Mouse (Mus musculus): ENCODE measurements around the gene Slc28a3. TPM values are rescaled to one million over a fixed set of nuclear protein-coding genes. Genes with fewer than 3 reads are reported as not detected.

The Slc28a3 gene
- total RNA-seq, 2 experiments from 2014 or later: not detected

GRCm38 (mm10) chr13:58588655-58589516 is 21.8 kb downstream of the Slc28a3 start:
- intact Hi-C loops (cut with DNase I): loop anchor here (1.0 to 10.0 kb wide), 4 partner anchors 187 to 434 kb away; partner anchors contain the start of genes 2210016F16Rik, Hnrnpk, Idnk and Rmi1
- DNase-seq (ENCODE audit: extremely low spot score in 1 of 2, low spot score in 2 of 2): peak; percentile 45 to 62

- intact Hi-C loops (cut with DNase I): loop anchor here (5.0 to 10.0 kb wide), 3 partner anchors 186 to 433 kb away; partner anchors contain the start of genes 2210016F16Rik, Hnrnpk, Idnk and Rmi1
- DNase-seq (ENCODE audit: extremely low spot score in 1 of 2, low spot score in 2 of 2): no peak
Measured at GRCm38 (mm10) chr13:58587962-58588361, 22.7 kb downstream of the Slc28a3 start.

GRCm38 (mm10) chr13:58566181-58566580 is 44.5 kb downstream of the Slc28a3 start:
- intact Hi-C loops (cut with DNase I): no loop called here
- DNase-seq (ENCODE audit: extremely low spot score in 1 of 2, low spot score in 2 of 2): no peak

GRCm38 (mm10) chr13:58560497-58561138 is 50.1 kb downstream of the Slc28a3 start:
- peak; percentile 73 to 76 for DNase-seq (ENCODE audit: extremely low spot score in 1 of 2, low spot score in 2 of 2)
- intact Hi-C loops (cut with DNase I): no loop called here

- intact Hi-C loops (cut with DNase I): no loop called here
- DNase-seq (ENCODE audit: extremely low spot score in 1 of 2, low spot score in 2 of 2): peak; percentile 42 to 57
Measured at GRCm38 (mm10) chr13:58558216-58558615, 52.5 kb downstream of the Slc28a3 start.

- intact Hi-C loops (cut with DNase I): no loop called here
- no peak for DNase-seq (ENCODE audit: extremely low spot score in 1 of 2, low spot score in 2 of 2)
Measured at GRCm38 (mm10) chr13:58556018-58556417, 54.7 kb downstream of the Slc28a3 start.

GRCm38 (mm10) chr13:58555561-58555960 is 55.1 kb downstream of the Slc28a3 start:
- no peak for DNase-seq (ENCODE audit: extremely low spot score in 1 of 2, low spot score in 2 of 2)
- intact Hi-C loops (cut with DNase I): no loop called here

GRCm38 (mm10) chr13:58551924-58552323 is 58.8 kb downstream of the Slc28a3 start:
- DNase-seq (ENCODE audit: extremely low spot score in 1 of 2, low spot score in 2 of 2): no peak
- intact Hi-C loops (cut with DNase I): no loop called here

GRCm38 (mm10) chr13:58547570-58547969 is 63.1 kb downstream of the Slc28a3 start:
- peak in 1 of 2 experiments; percentile 43 for DNase-seq (ENCODE audit: extremely low spot score in 1 of 2, low spot score in 2 of 2)
- intact Hi-C loops (cut with DNase I): loop anchor here (10.0 kb wide), 1 partner anchor 263 kb away; no protein-coding TSS in a partner anchor

- peak in 1 of 2 experiments; percentile 79 for DNase-seq (ENCODE audit: extremely low spot score in 1 of 2, low spot score in 2 of 2)
- intact Hi-C loops (cut with DNase I): loop anchor here (5.0 to 10.0 kb wide), 3 partner anchors 77 to 259 kb away; partner anchors contain the start of genes Hnrnpk and Rmi1
Measured at GRCm38 (mm10) chr13:58543688-58544408, 66.8 kb downstream of the Slc28a3 start.

- intact Hi-C loops (cut with DNase I): loop anchor here (5.0 to 10.0 kb wide), 3 partner anchors 76 to 258 kb away; partner anchors contain the start of genes Hnrnpk and Rmi1
Measured at GRCm38 (mm10) chr13:58543066-58543465, 67.6 kb downstream of the Slc28a3 start.

GRCm38 (mm10) chr13:58542601-58543041 is 68.1 kb downstream of the Slc28a3 start:
- intact Hi-C loops (cut with DNase I): loop anchor here (5.0 to 10.0 kb wide), 3 partner anchors 75 to 258 kb away; partner anchors contain the start of genes Hnrnpk and Rmi1
- no peak for DNase-seq (ENCODE audit: extremely low spot score in 1 of 2, low spot score in 2 of 2)

More at GRCm38 (mm10) chr13:58543066-58543465, 67.6 kb downstream of the Slc28a3 start:
- DNase-seq (ENCODE audit: extremely low spot score in 1 of 2, low spot score in 2 of 2): peak; percentile 55 to 85

- intact Hi-C loops (cut with DNase I): loop anchor here (5.0 to 10.0 kb wide), 3 partner anchors 75 to 257 kb away; partner anchors contain the start of genes Hnrnpk and Rmi1
- DNase-seq (ENCODE audit: extremely low spot score in 1 of 2, low spot score in 2 of 2): no peak
Measured at GRCm38 (mm10) chr13:58542167-58542566, 68.5 kb downstream of the Slc28a3 start.

- no peak for DNase-seq (ENCODE audit: extremely low spot score in 1 of 2, low spot score in 2 of 2)
- intact Hi-C loops (cut with DNase I): loop anchor here (5.0 to 10.0 kb wide), 3 partner anchors 74 to 257 kb away; partner anchors contain the start of genes Hnrnpk and Rmi1
Measured at GRCm38 (mm10) chr13:58541620-58542019, 69.1 kb downstream of the Slc28a3 start.

- no peak for DNase-seq (ENCODE audit: extremely low spot score in 1 of 2, low spot score in 2 of 2)
- intact Hi-C loops (cut with DNase I): no loop called here
Measured at GRCm38 (mm10) chr13:58538966-58539365, 71.7 kb downstream of the Slc28a3 start.

- no peak for DNase-seq (ENCODE audit: extremely low spot score in 1 of 2, low spot score in 2 of 2)
- intact Hi-C loops (cut with DNase I): no loop called here
Measured at GRCm38 (mm10) chr13:58538366-58538765, 72.3 kb downstream of the Slc28a3 start.

- intact Hi-C loops (cut with DNase I): no loop called here
- no peak for DNase-seq (ENCODE audit: extremely low spot score in 1 of 2, low spot score in 2 of 2)
Measured at GRCm38 (mm10) chr13:58537916-58538233, 72.8 kb downstream of the Slc28a3 start.

- DNase-seq (ENCODE audit: extremely low spot score in 1 of 2, low spot score in 2 of 2): no peak
- intact Hi-C loops (cut with DNase I): no loop called here
Measured at GRCm38 (mm10) chr13:58537232-58537915, 73.3 kb downstream of the Slc28a3 start.
